Mouse (Mus musculus): ENCODE measurements around the gene Tmem233. TPM values are rescaled to one million over a fixed set of nuclear protein-coding genes. Genes with fewer than 3 reads are reported as not detected.

Gene Tmem233
- not detected for total RNA-seq (2021)
- long read RNA-seq, experiment 1: 0 reads
- long read RNA-seq, experiment 2: 0 reads

- H3K4me3 ChIP-seq: no peak within 1 kb of the TSS
- DNase-seq (ENCODE audit: extremely low spot score in 1 of 2, low spot score in 2 of 2): no peak
- H3K27ac ChIP-seq: no peak within 1 kb of the TSS
- intact Hi-C loops (cut with DNase I): loop anchor here (10.0 kb wide), 1 partner anchor 62 kb away; no protein-coding TSS in a partner anchor
- no peak for TF ChIP-seq CTCF (IDR thresholded peaks at IDR 0.05)
Observed at GRCm38 (mm10) chr5:116083081-116083480, at the start of gene Tmem233. TSS of gene Tmem233 (minus strand) at chr5:116083244.

GRCm38 (mm10) chr5:116123344-116123743 is 40.3 kb upstream of the Tmem233 start:
- peak overlapping the region; percentile 40 for H3K4me3 ChIP-seq
- DNase-seq (ENCODE audit: extremely low spot score in 1 of 2, low spot score in 2 of 2): peak; percentile 74 to 86
- TF ChIP-seq CTCF (IDR thresholded peaks at IDR 0.05): peak; percentile 92
- 0 out of 2 replicates have a peak overlapping the region, but pooled peaks have one; percentile 16 for H3K27ac ChIP-seq
- intact Hi-C loops (cut with DNase I): loop anchor here (1.0 to 10.0 kb wide), 4 partner anchors 89 to 741 kb away; partner anchors contain the start of gene Srrm4

- peak; percentile 84 for TF ChIP-seq CTCF (IDR thresholded peaks at IDR 0.05)
- Histone ChIP-seq H3K27ac (no peak overlapping the region), H3K4me3 (no peak overlapping the region)
- peak in 1 of 2 experiments; percentile 37 for DNase-seq (ENCODE audit: extremely low spot score in 1 of 2, low spot score in 2 of 2)
- intact Hi-C loops (cut with DNase I): no loop called here
Observed at GRCm38 (mm10) chr5:116116567-116116966, 33.5 kb upstream of the Tmem233 start.

- Histone ChIP-seq H3K4me3 (no peak overlapping the region), H3K27ac (no peak overlapping the region)
- intact Hi-C loops (cut with DNase I): no loop called here
- DNase-seq (ENCODE audit: extremely low spot score in 1 of 2, low spot score in 2 of 2): no peak
- TF ChIP-seq CTCF (IDR thresholded peaks at IDR 0.05): no peak
Observed at GRCm38 (mm10) chr5:116116110-116116509, 33.1 kb upstream of the Tmem233 start.

- no peak for DNase-seq (ENCODE audit: extremely low spot score in 1 of 2, low spot score in 2 of 2)
- Histone ChIP-seq H3K27ac (no peak overlapping the region), H3K4me3 (no peak overlapping the region)
- no peak for TF ChIP-seq CTCF (IDR thresholded peaks at IDR 0.05)
- intact Hi-C loops (cut with DNase I): no loop called here
Observed at GRCm38 (mm10) chr5:116115071-116115834, 32.2 kb upstream of the Tmem233 start.

GRCm38 (mm10) chr5:116108651-116109050 is 25.6 kb upstream of the Tmem233 start:
- intact Hi-C loops (cut with DNase I): no loop called here
- no peak for DNase-seq (ENCODE audit: extremely low spot score in 1 of 2, low spot score in 2 of 2)
- Histone ChIP-seq H3K27ac (no peak overlapping the region), H3K4me3 (no peak overlapping the region)
- TF ChIP-seq CTCF (IDR thresholded peaks at IDR 0.05): no peak

- no peak overlapping the region for H3K27ac ChIP-seq
- DNase-seq (ENCODE audit: extremely low spot score in 1 of 2, low spot score in 2 of 2): no peak
- H3K4me3 ChIP-seq: no peak overlapping the region
- intact Hi-C loops (cut with DNase I): loop anchor here (10.0 kb wide), 1 partner anchor 61 kb away; no protein-coding TSS in a partner anchor
- no peak for TF ChIP-seq CTCF (IDR thresholded peaks at IDR 0.05)
Observed at GRCm38 (mm10) chr5:116084231-116084630, 1.2 kb upstream of the Tmem233 start.

GRCm38 (mm10) chr5:116082241-116082900 is 673 bp downstream of the Tmem233 start:
- no peak for DNase-seq (ENCODE audit: extremely low spot score in 1 of 2, low spot score in 2 of 2)
- intact Hi-C loops (cut with DNase I): loop anchor here (10.0 kb wide), 1 partner anchor 62 kb away; no protein-coding TSS in a partner anchor
- no peak overlapping the region for H3K4me3 ChIP-seq
- no peak overlapping the region for H3K27ac ChIP-seq
- TF ChIP-seq CTCF (IDR thresholded peaks at IDR 0.05): no peak

- DNase-seq (ENCODE audit: extremely low spot score in 1 of 2, low spot score in 2 of 2): no peak
- TF ChIP-seq CTCF (IDR thresholded peaks at IDR 0.05): no peak
- Histone ChIP-seq H3K4me3 (no peak overlapping the region), H3K27ac (no peak overlapping the region)
- intact Hi-C loops (cut with DNase I): loop anchor here (10.0 kb wide), 1 partner anchor 63 kb away; no protein-coding TSS in a partner anchor
Observed at GRCm38 (mm10) chr5:116081616-116082015, 1.4 kb downstream of the Tmem233 start.

GRCm38 (mm10) chr5:116080736-116081135 is 2.3 kb downstream of the Tmem233 start:
- intact Hi-C loops (cut with DNase I): loop anchor here (10.0 kb wide), 1 partner anchor 64 kb away; no protein-coding TSS in a partner anchor
- no peak for TF ChIP-seq CTCF (IDR thresholded peaks at IDR 0.05)
- no peak for DNase-seq (ENCODE audit: extremely low spot score in 1 of 2, low spot score in 2 of 2)
- H3K27ac ChIP-seq: no peak overlapping the region
- no peak overlapping the region for H3K4me3 ChIP-seq

GRCm38 (mm10) chr5:116069618-116070017 is 13.4 kb downstream of the Tmem233 start:
- Histone ChIP-seq H3K4me3 (no peak overlapping the region), H3K27ac (no peak overlapping the region)
- intact Hi-C loops (cut with DNase I): no loop called here
- no peak for DNase-seq (ENCODE audit: extremely low spot score in 1 of 2, low spot score in 2 of 2)
- no peak for TF ChIP-seq CTCF (IDR thresholded peaks at IDR 0.05)

GRCm38 (mm10) chr5:116052826-116053225 is 30.2 kb downstream of the Tmem233 start:
- no peak overlapping the region for H3K4me3 ChIP-seq
- no peak overlapping the region for H3K27ac ChIP-seq
- no peak for TF ChIP-seq CTCF (IDR thresholded peaks at IDR 0.05)
- DNase-seq (ENCODE audit: extremely low spot score in 1 of 2, low spot score in 2 of 2): no peak
- intact Hi-C loops (cut with DNase I): no loop called here
